Mouse (Mus musculus): Measurements from ENCODE around the gene Kdf1. TPM values are rescaled to one million over a fixed set of nuclear protein-coding genes. Genes with fewer than 3 reads are reported as not detected.
"Not testable (repeated sequence)": the region's sequence is repeated elsewhere in the genome, so short reads cannot be mapped to it uniquely, and the experiment has no call there.

Gene Kdf1
- polyA plus RNA-seq, 1 experiment from 2014 or later, result 22.7 TPM

DNA sequence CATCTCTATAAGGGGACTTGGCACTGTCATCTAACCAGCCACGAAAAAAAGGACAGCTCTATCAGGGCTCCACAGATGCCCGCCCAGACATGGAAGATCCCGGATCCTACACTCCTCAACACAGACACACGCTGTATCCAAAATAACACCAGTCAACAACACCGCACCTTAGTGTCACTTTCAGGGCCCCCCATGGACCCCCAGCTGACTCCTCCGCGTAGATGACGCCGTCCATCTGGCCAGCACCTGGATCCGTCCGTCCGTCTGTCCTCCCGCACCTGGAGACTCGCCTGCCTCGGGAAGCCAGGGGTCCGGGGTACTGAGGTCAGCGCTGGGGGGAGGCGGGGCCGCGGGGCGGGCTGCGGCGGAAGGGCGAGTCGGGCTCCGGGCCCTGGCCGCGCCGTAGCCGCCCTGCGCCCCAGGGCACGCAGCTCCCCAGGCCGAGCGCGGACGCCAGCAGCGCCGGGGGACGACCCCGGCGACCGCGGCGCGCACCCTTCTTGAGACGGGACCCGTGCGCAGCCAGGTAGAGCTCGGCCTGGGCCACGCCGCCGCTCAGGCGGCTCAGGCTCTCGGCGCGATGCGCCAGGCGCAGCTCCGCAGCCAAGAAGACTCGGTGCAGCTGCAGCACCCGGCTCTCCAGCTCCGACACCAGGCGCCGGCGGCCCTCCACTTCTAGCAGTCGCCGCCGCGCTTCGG is 21.2 kb upstream of the Kdf1 start:
- peaks cover 67% of the 10 kb centered on the region for H3K27me3 ChIP-seq
- H3K27ac ChIP-seq, result no peak overlapping the region
- no peak for ATAC-seq (ENCODE audit: insufficient number of reproducible peaks, low FRiP score, low TSS enrichment, low read depth)
- H3K36me3 ChIP-seq, result no peaks in the 10 kb centered on the region
- H3K4me3 ChIP-seq, result peak overlapping the region; percentile 65
- H3K9me3 ChIP-seq, result no peaks in the 10 kb centered on the region
- peaks cover 30% of the 10 kb centered on the region for H3K4me1 ChIP-seq
- peak overlapping the region; percentile 99 for H3K4me2 ChIP-seq
- H3K9ac ChIP-seq, result peak overlapping the region; percentile 56
- WGBS, result under 1% methylated on average over 60 of the region's 70 CpGs

DNA sequence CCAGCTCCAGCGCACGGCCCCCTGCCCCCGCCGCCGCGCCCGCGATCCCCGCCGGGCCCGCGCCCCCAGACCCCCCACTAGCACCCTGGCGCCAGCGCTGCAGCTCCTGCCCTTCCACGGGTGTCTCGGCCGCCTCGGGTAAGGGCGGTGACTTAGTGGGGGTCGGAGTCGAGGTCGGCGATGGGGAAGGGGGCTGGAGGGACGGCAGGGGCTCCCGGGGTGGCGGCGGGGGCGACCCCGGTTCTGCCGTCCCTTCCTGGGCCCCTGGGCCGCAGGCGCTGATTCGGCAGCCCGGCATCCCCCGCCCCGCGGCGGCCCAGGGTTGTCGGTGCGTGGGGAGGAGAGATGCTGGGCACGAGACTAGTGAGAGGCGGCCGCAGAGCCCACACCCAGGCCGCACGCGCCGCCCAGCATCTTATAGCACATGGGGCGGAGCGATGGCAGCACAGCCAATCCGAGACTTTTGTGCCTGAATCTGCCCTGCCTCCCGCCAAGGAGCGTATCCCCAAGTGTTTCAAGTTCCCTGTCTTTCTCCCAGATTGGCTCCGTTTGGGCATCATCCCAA is 20.5 kb upstream of the Kdf1 start, which contains the start of gene Trnp1:
TSS of gene Trnp1 (minus strand) at position 391 of the 565 bp plus-strand sequence.
- ATAC-seq (ENCODE audit: insufficient number of reproducible peaks, low FRiP score, low TSS enrichment, low read depth), result peak; percentile 87
- H3K36me3 ChIP-seq, result no peaks in the 10 kb centered on the region
- H3K4me2 ChIP-seq, result peak within 1 kb of the TSS; percentile 99
- H3K4me1 ChIP-seq, result peaks cover 30% of the 10 kb centered on the region
- no peaks in the 10 kb centered on the region for H3K9me3 ChIP-seq
- H3K4me3 ChIP-seq, result peak within 1 kb of the TSS; percentile 65
- no peak within 1 kb of the TSS for H3K27ac ChIP-seq
- H3K9ac ChIP-seq, result peak within 1 kb of the TSS; percentile 56
- under 1% methylated on average over 53 of the region's 53 CpGs for WGBS
- peaks cover 70% of the 10 kb centered on the region for H3K27me3 ChIP-seq

DNA sequence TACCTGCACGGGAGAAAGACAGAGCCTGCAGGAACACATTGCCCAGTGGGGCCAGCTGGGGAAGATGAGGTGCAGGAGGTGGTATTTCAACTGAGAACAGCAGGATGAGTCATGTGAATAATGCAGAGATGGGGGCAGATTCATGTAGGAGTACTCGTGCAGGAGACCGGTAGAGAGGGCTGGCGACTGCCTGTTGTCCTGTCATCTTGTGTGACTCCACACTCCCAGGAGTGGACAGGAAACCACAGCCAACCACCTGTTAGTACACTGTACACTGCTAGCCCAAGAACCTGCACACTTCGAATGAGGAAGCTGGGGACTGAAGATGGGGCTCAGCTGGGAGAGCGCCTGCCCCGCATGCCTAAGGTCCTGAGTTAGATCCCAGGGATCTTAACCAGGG is 17.2 kb upstream of the Kdf1 start:
- Histone ChIP-seq H3K4me1 (peaks cover 25% of the 10 kb centered on the region), H3K4me3 (no peak overlapping the region), H3K9me3 (no peaks in the 10 kb centered on the region), H3K36me3 (no peaks in the 10 kb centered on the region), H3K9ac (no peak overlapping the region), H3K27ac (no peak overlapping the region), H3K27me3 (peaks cover 79% of the 10 kb centered on the region), H3K4me2 (no peak overlapping the region)
- ATAC-seq (ENCODE audit: insufficient number of reproducible peaks, low FRiP score, low TSS enrichment, low read depth), result no peak
- 59% methylated on average over 7 of the region's 7 CpGs for WGBS

DNA sequence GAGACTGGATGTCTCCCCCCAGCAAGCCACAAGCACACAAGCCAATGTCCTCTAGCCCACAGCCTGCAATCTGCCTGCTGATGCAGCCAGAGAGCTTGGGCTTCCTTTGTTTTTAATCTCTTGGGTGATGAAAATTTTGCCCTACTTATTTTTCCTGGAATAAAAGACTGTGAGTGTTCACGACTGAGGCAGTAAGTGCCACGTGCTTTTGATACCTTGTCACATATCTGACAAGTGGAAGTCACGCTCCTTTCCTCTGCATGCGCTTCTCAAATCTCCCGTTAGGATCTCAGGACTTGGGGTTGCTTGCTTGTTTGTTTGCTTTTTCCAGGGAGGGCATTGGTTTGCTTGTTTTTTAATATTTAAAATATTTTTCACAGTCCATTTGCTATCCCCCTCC is 14.5 kb upstream of the Kdf1 start:
- Histone ChIP-seq H3K4me1 (0 out of 2 replicates have a peak, but pooled peaks cover 2% of the 10 kb centered on the region), H3K9me3 (no peaks in the 10 kb centered on the region), H3K9ac (no peak overlapping the region), H3K27ac (no peak overlapping the region), H3K4me2 (no peak overlapping the region), H3K27me3 (peaks cover 61% of the 10 kb centered on the region), H3K36me3 (no peaks in the 10 kb centered on the region), H3K4me3 (no peak overlapping the region)
- WGBS, result 49% methylated on average over 5 of the region's 5 CpGs
- no peak for ATAC-seq (ENCODE audit: insufficient number of reproducible peaks, low FRiP score, low TSS enrichment, low read depth)

DNA sequence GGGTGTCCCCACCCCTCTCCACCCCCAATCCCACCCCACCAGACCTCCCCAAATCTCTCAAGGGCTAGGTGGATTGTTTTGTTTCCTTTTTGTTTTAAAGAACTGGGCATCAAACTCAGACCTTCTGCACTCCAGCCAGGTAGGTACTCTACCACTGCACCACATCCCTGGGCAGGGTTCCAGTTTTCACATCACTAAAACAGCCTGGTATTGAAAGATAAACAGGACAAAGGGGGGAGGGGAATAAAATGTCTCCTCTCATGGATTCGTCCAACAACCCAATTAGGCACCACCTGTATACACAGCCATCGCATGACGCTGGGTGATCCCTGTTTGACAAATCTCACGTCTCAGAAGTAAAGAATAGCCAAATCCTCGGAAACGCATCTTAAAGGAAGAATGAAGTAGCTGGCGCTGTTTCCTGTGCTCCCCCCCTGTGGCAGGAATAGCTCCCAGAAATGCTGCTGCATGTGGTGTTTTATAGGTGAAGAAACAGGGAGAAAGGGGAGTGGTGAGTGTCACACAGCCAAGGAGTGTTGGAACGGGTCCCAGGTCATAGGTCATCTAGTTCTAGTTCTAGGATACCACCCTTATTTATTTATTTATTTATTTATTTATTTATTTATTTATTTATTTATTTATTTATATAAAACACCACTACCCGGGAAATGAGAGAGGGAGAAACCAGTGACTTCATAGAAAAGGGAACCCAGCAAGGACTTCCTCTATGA is 13.8 kb upstream of the Kdf1 start:
- no peaks in the 10 kb centered on the region for H3K9me3 ChIP-seq
- H3K27ac ChIP-seq, result no peak overlapping the region
- H3K36me3 ChIP-seq, result no peaks in the 10 kb centered on the region
- H3K4me2 ChIP-seq, result no peak overlapping the region
- 56% methylated on average over 9 of the region's 9 CpGs for WGBS
- H3K27me3 ChIP-seq, result peaks cover 55% of the 10 kb centered on the region
- H3K4me3 ChIP-seq, result no peak overlapping the region
- no peak for ATAC-seq (ENCODE audit: insufficient number of reproducible peaks, low FRiP score, low TSS enrichment, low read depth)
- no peak overlapping the region for H3K9ac ChIP-seq
- 0 out of 2 replicates have a peak, but pooled peaks cover 2% of the 10 kb centered on the region for H3K4me1 ChIP-seq

DNA sequence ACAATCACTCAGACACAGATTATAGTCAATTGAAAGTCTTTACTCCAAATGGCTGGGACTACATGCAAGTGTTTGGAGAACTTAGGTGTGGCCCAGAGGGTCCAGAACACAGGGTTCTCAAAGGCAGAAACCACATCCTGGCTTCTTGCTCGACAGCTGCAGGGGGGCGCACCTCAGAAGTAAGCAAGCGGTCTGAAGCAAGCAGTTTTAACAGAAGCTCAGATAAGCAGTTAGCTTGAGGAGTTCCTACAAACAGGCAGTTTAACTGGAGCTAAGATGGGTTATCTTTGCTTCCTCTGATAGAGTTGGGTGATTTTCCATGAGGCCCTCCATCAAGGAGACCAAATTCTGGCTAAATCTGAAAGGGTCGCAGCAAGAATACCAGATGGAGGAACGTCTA is 12.2 kb upstream of the Kdf1 start:
- WGBS, result 67% methylated on average over 5 of the region's 5 CpGs
- Histone ChIP-seq H3K4me2 (no peak overlapping the region), H3K27me3 (peaks cover 42% of the 10 kb centered on the region), H3K36me3 (no peaks in the 10 kb centered on the region), H3K4me3 (no peak overlapping the region), H3K9me3 (no peaks in the 10 kb centered on the region), H3K4me1 (0 out of 2 replicates have a peak, but pooled peaks cover 2% of the 10 kb centered on the region), H3K9ac (no peak overlapping the region), H3K27ac (no peak overlapping the region)
- ATAC-seq (ENCODE audit: insufficient number of reproducible peaks, low FRiP score, low TSS enrichment, low read depth), result no peak

DNA sequence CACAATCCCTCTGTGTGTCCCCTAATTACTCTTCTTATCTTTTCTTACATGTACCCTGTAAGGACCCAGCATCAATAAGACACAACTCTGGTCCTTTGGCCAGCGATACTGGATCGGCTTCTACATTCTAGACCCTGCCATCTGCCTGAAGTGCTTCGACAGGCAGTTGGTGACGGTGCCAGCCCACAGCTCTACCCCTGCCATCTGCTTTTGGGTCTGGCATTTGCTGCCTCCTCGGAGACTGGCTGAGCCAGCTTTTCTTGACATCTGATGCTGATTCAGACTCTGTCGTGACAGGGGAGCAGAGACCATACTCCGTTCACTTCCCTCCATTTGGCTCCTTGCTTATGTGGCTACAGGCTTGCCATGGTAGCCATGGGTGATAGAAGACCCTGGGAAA is 9.8 kb upstream of the Kdf1 start:
- peaks cover 30% of the 10 kb centered on the region for H3K27me3 ChIP-seq
- H3K9me3 ChIP-seq, result no peaks in the 10 kb centered on the region
- H3K4me2 ChIP-seq, result no peak overlapping the region
- 0 out of 2 replicates have a peak, but pooled peaks cover 2% of the 10 kb centered on the region for H3K4me1 ChIP-seq
- no peak overlapping the region for H3K27ac ChIP-seq
- 75% methylated on average over 7 of the region's 7 CpGs for WGBS
- no peak for ATAC-seq (ENCODE audit: insufficient number of reproducible peaks, low FRiP score, low TSS enrichment, low read depth)
- H3K9ac ChIP-seq, result no peak overlapping the region
- H3K4me3 ChIP-seq, result no peak overlapping the region
- no peaks in the 10 kb centered on the region for H3K36me3 ChIP-seq

DNA sequence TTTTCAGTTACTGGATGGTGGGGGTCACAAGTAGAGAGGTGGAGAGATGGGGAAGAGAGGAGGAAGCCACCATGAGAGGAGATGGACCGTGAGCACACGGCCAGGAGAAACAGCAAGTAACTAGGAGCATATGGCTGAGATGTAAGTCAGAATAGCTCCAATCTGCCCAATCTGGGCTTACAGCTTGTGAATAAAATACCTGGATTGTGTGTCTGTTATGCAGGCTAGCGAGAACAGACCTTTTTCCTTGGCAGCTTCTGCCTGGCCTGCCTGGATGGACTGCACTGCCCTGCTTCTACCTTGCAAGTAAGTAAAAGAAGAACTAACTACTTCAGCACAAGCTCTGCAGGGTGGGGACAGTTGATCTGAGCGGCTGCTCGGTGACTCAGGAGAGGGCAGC is 7.7 kb upstream of the Kdf1 start:
- peaks cover 13% of the 10 kb centered on the region for H3K27me3 ChIP-seq
- no peaks in the 10 kb centered on the region for H3K36me3 ChIP-seq
- H3K9me3 ChIP-seq, result no peaks in the 10 kb centered on the region
- WGBS, result 75% methylated on average over 5 of the region's 5 CpGs
- H3K4me2 ChIP-seq, result no peak overlapping the region
- no peak overlapping the region for H3K4me3 ChIP-seq
- no peak overlapping the region for H3K9ac ChIP-seq
- no peak for ATAC-seq (ENCODE audit: insufficient number of reproducible peaks, low FRiP score, low TSS enrichment, low read depth)
- H3K4me1 ChIP-seq, result no peaks in the 10 kb centered on the region
- no peak overlapping the region for H3K27ac ChIP-seq

DNA sequence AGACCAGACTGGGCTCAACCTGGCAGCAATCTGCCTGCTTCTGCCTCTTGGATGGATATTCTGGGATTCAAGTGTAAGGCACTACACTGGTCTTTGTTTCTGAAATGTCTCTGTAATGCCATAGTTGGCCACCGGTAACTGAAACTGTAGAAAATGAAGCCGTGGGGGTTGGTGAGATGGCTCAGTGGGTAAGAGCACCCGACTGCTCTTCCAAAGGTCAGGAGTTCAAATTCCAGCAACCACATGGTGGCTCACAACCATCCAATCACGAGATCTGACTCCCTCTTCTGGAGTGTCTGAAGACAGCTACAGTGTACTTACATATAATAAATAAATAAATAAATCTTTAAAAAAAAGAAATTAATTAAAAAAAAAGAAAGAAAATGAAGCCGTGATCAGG is 6.3 kb upstream of the Kdf1 start:
- H3K9me3 ChIP-seq; H3K4me2 ChIP-seq; H3K36me3 ChIP-seq; H3K27ac ChIP-seq; H3K27me3 ChIP-seq; ATAC-seq (ENCODE audit: insufficient number of reproducible peaks, low FRiP score, low TSS enrichment, low read depth); H3K4me3 ChIP-seq; H3K4me1 ChIP-seq; H3K9ac ChIP-seq: not testable (repeated sequence)
- 54% methylated on average over 5 of the region's 5 CpGs for WGBS

DNA sequence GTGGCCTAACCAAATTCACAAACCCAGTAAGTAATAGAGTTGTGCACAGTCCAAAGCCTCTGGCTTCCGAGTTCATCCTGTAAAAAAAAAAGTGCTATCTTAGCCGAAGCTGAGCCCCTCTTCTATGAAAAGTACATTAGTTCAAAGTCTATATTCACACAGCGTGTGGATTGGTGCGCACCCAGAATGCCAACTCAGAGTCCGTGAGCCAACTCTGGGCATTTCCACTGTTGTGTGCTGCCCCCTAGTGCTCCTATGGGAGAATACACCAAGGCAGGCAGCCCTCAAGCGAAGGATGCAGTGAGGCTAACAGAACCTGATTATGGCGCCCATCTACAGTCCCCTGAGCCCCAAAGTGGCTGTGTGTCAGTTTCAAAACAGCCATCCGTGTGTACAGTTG is 5.8 kb upstream of the Kdf1 start:
- peaks cover 9% of the 10 kb centered on the region for H3K27me3 ChIP-seq
- no peaks in the 10 kb centered on the region for H3K4me1 ChIP-seq
- no peak overlapping the region for H3K4me3 ChIP-seq
- H3K9ac ChIP-seq, result no peak overlapping the region
- ATAC-seq (ENCODE audit: insufficient number of reproducible peaks, low FRiP score, low TSS enrichment, low read depth), result no peak; the same call in 1 of the 2 replicates
- no peak overlapping the region for H3K27ac ChIP-seq
- no peaks in the 10 kb centered on the region for H3K9me3 ChIP-seq
- no peak overlapping the region for H3K4me2 ChIP-seq
- 14% methylated on average over 8 of the region's 8 CpGs for WGBS
- H3K36me3 ChIP-seq, result no peaks in the 10 kb centered on the region

DNA sequence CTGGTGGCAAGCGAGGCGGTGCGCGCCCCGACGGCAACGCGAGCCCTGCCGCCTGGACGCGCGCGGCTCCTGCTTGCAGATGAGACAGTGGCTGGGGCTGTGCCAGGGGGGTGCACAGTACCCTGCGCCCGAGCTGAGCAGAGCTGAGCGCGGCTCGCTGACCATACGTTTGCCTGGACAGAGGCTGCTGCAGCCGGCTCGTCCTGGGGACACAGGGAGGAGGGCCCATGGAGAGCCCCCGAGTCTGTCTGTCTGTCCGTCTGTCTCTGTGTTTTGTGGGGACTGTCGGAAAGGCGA is 554 bp downstream of the Kdf1 start:
- Histone ChIP-seq H3K36me3 (no peaks in the 10 kb centered on the region), H3K27ac (no peak overlapping the region)
- WGBS, result 4% methylated on average over 25 of the region's 25 CpGs

DNA sequence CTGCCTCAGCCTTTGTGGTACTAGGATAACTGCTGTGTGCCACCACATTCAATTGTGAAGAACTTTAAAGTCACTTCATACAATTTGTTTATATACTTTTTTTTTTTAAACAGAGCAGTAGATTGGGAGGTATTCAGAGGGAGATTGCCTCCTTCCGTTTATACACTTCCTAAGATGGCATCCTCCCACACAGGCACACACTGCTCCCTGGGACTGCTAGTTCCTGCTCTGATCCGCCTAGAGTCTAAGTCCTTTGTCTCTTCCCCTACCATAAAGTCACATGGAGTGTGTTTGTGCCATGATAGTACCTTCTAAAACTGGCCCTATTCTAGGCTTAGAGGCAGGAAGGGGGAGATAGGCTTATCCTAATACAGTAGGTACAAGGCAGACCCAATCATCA is 2.7 kb downstream of the Kdf1 start:
- no peak for ATAC-seq (ENCODE audit: insufficient number of reproducible peaks, low FRiP score, low TSS enrichment, low read depth)
- H3K4me2 ChIP-seq, result no peak overlapping the region
- H3K27me3 ChIP-seq, result peaks cover 35% of the 10 kb centered on the region
- no peaks in the 10 kb centered on the region for H3K9me3 ChIP-seq
- WGBS, result 70% methylated on average over 2 of the region's 2 CpGs
- no peak overlapping the region for H3K27ac ChIP-seq
- no peaks in the 10 kb centered on the region for H3K36me3 ChIP-seq
- peaks cover 10% of the 10 kb centered on the region for H3K4me1 ChIP-seq
- no peak overlapping the region for H3K9ac ChIP-seq
- H3K4me3 ChIP-seq, result no peak overlapping the region

More for the DNA sequence above, 554 bp downstream of the Kdf1 start:
- Histone ChIP-seq H3K27me3 (peaks cover 35% of the 10 kb centered on the region), H3K4me1 (peaks cover 10% of the 10 kb centered on the region), H3K9ac (0 out of 2 replicates have a peak overlapping the region, but pooled peaks have one; percentile 18), H3K4me2 (peak overlapping the region; percentile 62), H3K9me3 (no peaks in the 10 kb centered on the region), H3K4me3 (peak overlapping the region; percentile 49)
- no peak for ATAC-seq (ENCODE audit: insufficient number of reproducible peaks, low FRiP score, low TSS enrichment, low read depth)
